Mouse (Mus musculus): ENCODE results near the gene Smad3.

Gene Smad3

GRCm38 (mm10) chr9:63614018-63614985 lies 143.5 kb downstream of the Smad3 start:
- no peak for DNase-seq

GRCm38 (mm10) chr9:63613569-63613968 lies 144.2 kb downstream of the Smad3 start:
- no peak for DNase-seq

GRCm38 (mm10) chr9:63612565-63613515 lies 145.0 kb downstream of the Smad3 start:
- DNase-seq = peak; percentile 54 to 67

- no peak for DNase-seq
Measured at GRCm38 (mm10) chr9:63611967-63612366, 145.8 kb downstream of the Smad3 start.

GRCm38 (mm10) chr9:63610841-63611366 lies 146.9 kb downstream of the Smad3 start:
- DNase-seq = peak in 1 of 2 experiments; percentile 35

GRCm38 (mm10) chr9:63610231-63610630 lies 147.6 kb downstream of the Smad3 start:
- DNase-seq = no peak

GRCm38 (mm10) chr9:63609776-63610175 lies 148.0 kb downstream of the Smad3 start:
- no peak for DNase-seq

GRCm38 (mm10) chr9:63609246-63609645 lies 148.5 kb downstream of the Smad3 start:
- DNase-seq = no peak

- no peak for DNase-seq
Measured at GRCm38 (mm10) chr9:63608006-63608405, 149.8 kb downstream of the Smad3 start.

GRCm38 (mm10) chr9:63606594-63606993 lies 151.2 kb downstream of the Smad3 start:
- DNase-seq = no peak

GRCm38 (mm10) chr9:63603849-63604248 lies 153.9 kb downstream of the Smad3 start:
- peak; percentile 30 to 61 for DNase-seq

GRCm38 (mm10) chr9:63602043-63602939 lies 155.5 kb downstream of the Smad3 start, which contains the start of the genes Iqch and Aagab:
Iqch (minus strand) TSS chr9:63602493.
Aagab (plus strand) TSS chr9:63602660.
- DNase-seq = peak; percentile 98 to 99
